Mouse (Mus musculus) right cerebral cortex, postnatal 10 days (tissue): Measurements from ENCODE around the gene 9830107B12Rik.
A peak's percentile ranks its signal among the peaks of the same experiment; 100 is the strongest.

Experiments used
- DNase-seq, 2 experiments: peaks; one replicate each; pipeline ENCODE4 v3.0.0; 2021; ENCODE audit warnings: low spot score in 2 of 2

The 9830107B12Rik gene

DNA sequence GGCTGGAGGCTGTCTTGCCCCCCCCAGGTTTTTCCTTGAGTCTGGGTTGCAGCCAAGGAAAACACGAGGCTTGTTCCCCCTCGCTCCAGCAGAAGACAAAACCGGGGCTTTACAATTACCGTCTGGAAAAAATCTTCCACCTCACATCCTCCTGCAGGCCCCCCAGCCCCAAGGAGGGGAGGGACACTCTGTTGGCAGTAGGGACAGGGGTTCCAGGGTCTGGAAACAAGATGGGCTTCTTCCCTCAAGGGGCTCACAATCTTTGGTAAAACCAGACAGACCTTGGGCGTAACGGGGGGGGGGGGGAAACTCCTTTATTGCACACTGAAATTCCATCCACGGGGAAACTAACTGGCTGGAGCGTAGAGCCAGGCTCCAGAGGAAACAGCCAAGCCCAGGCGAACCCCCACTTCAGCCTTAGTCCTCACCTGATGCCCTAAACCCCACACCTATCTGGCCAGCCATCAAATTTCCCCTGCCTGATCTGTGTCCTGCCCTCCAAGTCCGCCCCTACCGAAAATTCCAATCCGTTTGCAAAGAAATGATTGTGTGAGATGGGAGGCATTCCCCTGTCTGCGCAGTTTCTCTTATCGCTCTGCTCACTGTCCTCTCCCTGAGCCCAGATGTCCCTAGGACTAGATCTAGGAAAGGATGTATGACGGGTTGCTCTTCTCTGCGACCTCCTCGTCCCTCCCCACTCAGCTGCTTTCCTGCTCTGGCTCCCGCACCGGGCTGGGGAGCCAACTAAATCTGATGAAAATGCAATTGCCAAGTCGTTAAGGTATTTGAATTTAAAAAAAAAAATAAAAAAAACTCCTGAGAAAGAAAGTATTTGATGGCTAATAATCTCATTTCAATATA, 51.0 kb downstream of the 9830107B12Rik start:
- no peak for DNase-seq

GRCm38 (mm10) chr17:48093286-48093817, 52.7 kb downstream of the 9830107B12Rik start:
- DNase-seq: no peak

DNA sequence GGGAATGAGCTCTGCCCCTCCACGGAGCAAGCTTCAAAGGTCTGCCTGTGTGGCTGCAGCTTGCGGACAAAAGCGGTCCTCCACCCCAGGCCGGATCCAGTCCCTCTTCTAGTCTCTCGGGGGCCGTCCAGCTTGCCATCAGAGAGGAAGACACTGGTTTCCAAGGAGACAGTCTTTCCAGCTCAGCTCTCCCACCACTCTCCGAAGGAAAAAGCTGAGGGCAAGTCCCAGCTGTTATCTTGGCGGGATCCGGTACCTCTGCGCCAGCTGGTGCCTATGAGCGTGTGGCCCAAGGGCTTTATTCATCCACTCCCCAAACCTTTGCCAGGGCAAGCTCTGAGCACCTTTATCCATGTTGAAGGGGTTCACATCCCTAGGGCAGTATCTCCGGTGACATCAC, 55.8 kb downstream of the 9830107B12Rik start:
- DNase-seq: peak in 1 of 2 experiments; percentile 48

DNA sequence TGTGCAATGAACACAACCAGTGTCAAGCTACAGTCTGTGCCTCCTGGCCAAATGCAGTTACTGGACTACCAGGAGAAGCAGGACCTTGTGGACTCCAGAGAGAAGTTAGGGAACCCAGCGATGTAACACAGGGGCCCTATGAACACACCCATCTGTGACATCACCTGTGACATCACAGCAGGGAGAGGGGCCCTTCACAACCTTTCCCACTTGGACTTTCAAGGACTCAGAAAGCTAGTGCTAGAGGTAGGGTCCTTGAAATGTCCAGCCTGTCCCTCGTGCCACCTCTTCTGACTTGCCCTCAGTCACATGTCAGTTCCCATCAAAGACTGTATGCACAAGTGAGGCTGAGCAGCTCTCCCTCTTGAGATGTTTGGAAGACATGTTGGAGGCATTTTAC, 56.6 kb downstream of the 9830107B12Rik start:
- DNase-seq: no peak

GRCm38 (mm10) chr17:48089019-48089418, 57.0 kb downstream of the 9830107B12Rik start, which contains the start of gene 1700067P10Rik:
Gene 1700067P10Rik (plus strand): TSS chr17:48089319.
- DNase-seq: no peak

DNA sequence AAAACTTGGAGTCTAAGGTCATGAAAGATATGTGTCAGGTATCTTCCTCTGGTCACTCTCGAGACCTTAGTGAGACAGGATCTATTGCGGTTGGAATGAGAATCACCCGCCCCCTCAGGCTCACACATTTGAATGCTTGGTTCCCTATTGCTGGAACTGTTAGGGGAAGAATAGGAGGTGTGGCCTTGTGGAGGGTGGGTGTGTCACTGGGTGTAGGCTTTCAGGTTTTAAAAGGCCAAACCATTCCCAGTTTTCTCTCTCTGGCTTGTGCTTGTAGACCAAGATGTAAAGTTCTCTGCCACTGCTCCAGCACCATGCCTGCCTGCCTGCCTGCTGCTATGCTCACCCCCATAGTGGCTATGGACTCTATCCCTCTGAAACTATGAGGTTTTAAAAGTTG, 65.4 kb downstream of the 9830107B12Rik start:
- no peak for DNase-seq
